Mouse (Mus musculus) E14TG2a.4 (cell line): ENCODE measurements around the gene Kctd12.

Experiments
- H3K27me3 ChIP-seq: 2 replicates; pipeline ENCODE4 v1.6.1; 2014; ENCODE audit warnings: low read length, control low read depth; ENCODE audit not compliant: insufficient read depth
- H3K36me3 ChIP-seq: 2 replicates; pipeline ENCODE4 v1.6.1; 2014; ENCODE audit warnings: low read length, control low read depth; ENCODE audit not compliant: insufficient read depth
- H3K4me1 ChIP-seq: replicated peaks from 2 replicates; pipeline ENCODE4 v1.6.1; 2014; ENCODE audit warnings: low read depth, low read length, control low read depth
- H3K4me3 ChIP-seq: replicated peaks from 2 replicates; pipeline ENCODE4 v1.5.1; 2014; ENCODE audit warnings: mild to moderate bottlenecking, low read length
- H3K9me3 ChIP-seq: 2 replicates; pipeline ENCODE4 v1.6.1; 2014; ENCODE audit warnings: low read length, control low read depth
- CTCF ChIP-seq: conservative IDR thresholded peaks from 2 replicates; pipeline ENCODE4 v1.5.1; 2014; ENCODE audit warnings: low read length
- NANOG ChIP-seq: IDR thresholded peaks from 2 replicates; pipeline ENCODE4 v1.6.1; 2014; ENCODE audit warnings: borderline replicate concordance, low read length, mixed read lengths
- POU5F1 ChIP-seq: IDR thresholded peaks from 2 replicates; pipeline ENCODE4 v1.6.1; 2014; ENCODE audit warnings: low read length, borderline replicate concordance

The Kctd12 gene

GRCm38 (mm10) chr14:102979831-102980230, 2.6 kb downstream of the Kctd12 start:
- Histone ChIP-seq H3K9me3 (no peaks in the 10 kb centered on the region), H3K27me3 (peaks cover 46% of the 10 kb centered on the region), H3K4me3 (no peak overlapping the region), H3K4me1 (peaks cover 15% of the 10 kb centered on the region), H3K36me3 (no peaks in the 10 kb centered on the region)
- TF ChIP-seq NANOG: no peak
- no peak for TF ChIP-seq POU5F1

- H3K4me1 ChIP-seq: peaks cover 5% of the 10 kb centered on the region
- H3K9me3 ChIP-seq: no peaks in the 10 kb centered on the region
- peaks cover 19% of the 10 kb centered on the region for H3K27me3 ChIP-seq
- no peak overlapping the region for H3K4me3 ChIP-seq
- TF ChIP-seq NANOG (no peak), POU5F1 (no peak), CTCF (no peak)
- H3K36me3 ChIP-seq: no peaks in the 10 kb centered on the region
Observed at GRCm38 (mm10) chr14:102975865-102976264, 6.6 kb downstream of the Kctd12 start.

- Histone ChIP-seq H3K4me3 (no peak overlapping the region), H3K4me1 (no peaks in the 10 kb centered on the region), H3K9me3 (peaks cover 7% of the 10 kb centered on the region), H3K27me3 (no peaks in the 10 kb centered on the region), H3K36me3 (no peaks in the 10 kb centered on the region)
- TF ChIP-seq POU5F1: no peak
- no peak for TF ChIP-seq NANOG
- TF ChIP-seq CTCF: no peak
Observed at GRCm38 (mm10) chr14:102968824-102969223, 13.6 kb downstream of the Kctd12 start.

GRCm38 (mm10) chr14:102966241-102966640, 16.2 kb downstream of the Kctd12 start:
- H3K36me3 ChIP-seq: no peaks in the 10 kb centered on the region
- H3K9me3 ChIP-seq: peaks cover 7% of the 10 kb centered on the region
- no peak overlapping the region for H3K4me3 ChIP-seq
- no peaks in the 10 kb centered on the region for H3K4me1 ChIP-seq
- no peaks in the 10 kb centered on the region for H3K27me3 ChIP-seq
- TF ChIP-seq POU5F1 (no peak), NANOG (no peak), CTCF (no peak)

- no peak for TF ChIP-seq POU5F1
- no peak for TF ChIP-seq NANOG
- TF ChIP-seq CTCF: no peak
- H3K36me3 ChIP-seq: no peaks in the 10 kb centered on the region
- no peaks in the 10 kb centered on the region for H3K4me1 ChIP-seq
- H3K4me3 ChIP-seq: no peak overlapping the region
- no peaks in the 10 kb centered on the region for H3K27me3 ChIP-seq
- H3K9me3 ChIP-seq: peaks cover 7% of the 10 kb centered on the region
Observed at GRCm38 (mm10) chr14:102965841-102966240, 16.6 kb downstream of the Kctd12 start.

GRCm38 (mm10) chr14:102962019-102962418, 20.4 kb downstream of the Kctd12 start:
- Histone ChIP-seq H3K9me3 (no peaks in the 10 kb centered on the region), H3K4me1 (no peaks in the 10 kb centered on the region), H3K36me3 (no peaks in the 10 kb centered on the region), H3K27me3 (no peaks in the 10 kb centered on the region), H3K4me3 (no peak overlapping the region)
- TF ChIP-seq NANOG: no peak
- no peak for TF ChIP-seq POU5F1
- TF ChIP-seq CTCF: no peak

GRCm38 (mm10) chr14:102953511-102953910, 28.9 kb downstream of the Kctd12 start:
- Histone ChIP-seq H3K27me3 (no peaks in the 10 kb centered on the region), H3K9me3 (no peaks in the 10 kb centered on the region), H3K4me3 (no peak overlapping the region), H3K4me1 (peaks cover 6% of the 10 kb centered on the region), H3K36me3 (no peaks in the 10 kb centered on the region)
- TF ChIP-seq POU5F1: no peak
- no peak for TF ChIP-seq NANOG
- TF ChIP-seq CTCF: no peak

- Histone ChIP-seq H3K27me3 (no peaks in the 10 kb centered on the region), H3K4me3 (no peak overlapping the region), H3K9me3 (0 out of 2 replicates have a peak, but pooled peaks cover 2% of the 10 kb centered on the region), H3K36me3 (no peaks in the 10 kb centered on the region), H3K4me1 (peaks cover 6% of the 10 kb centered on the region)
- TF ChIP-seq CTCF (no peak), NANOG (no peak), POU5F1 (no peak)
Observed at GRCm38 (mm10) chr14:102951974-102952373, 30.5 kb downstream of the Kctd12 start.

GRCm38 (mm10) chr14:102947796-102948195, 34.6 kb downstream of the Kctd12 start:
- H3K36me3 ChIP-seq: no peaks in the 10 kb centered on the region
- H3K4me1 ChIP-seq: no peaks in the 10 kb centered on the region
- 0 out of 2 replicates have a peak, but pooled peaks cover 2% of the 10 kb centered on the region for H3K9me3 ChIP-seq
- no peak for TF ChIP-seq CTCF
- TF ChIP-seq NANOG: no peak
- no peak for TF ChIP-seq POU5F1
- H3K4me3 ChIP-seq: no peak overlapping the region
- peaks cover 2% of the 10 kb centered on the region; the same call in 1 of the 2 replicates for H3K27me3 ChIP-seq
